Mouse (Mus musculus) liver, embryonic 13.5 days (tissue): ENCODE measurements around the gene AI854703. TPM values are rescaled to one million over a fixed set of nuclear protein-coding genes. Genes with fewer than 3 reads are reported as not detected.

Source experiments
- ATAC-seq: fragments of 200-750 bp; cut with Nextera tagmentation; 2 replicates; pipeline ENCODE4 v1.8.0; 2017; ENCODE audit warnings: low read depth, mild to moderate bottlenecking, moderate number of reproducible peaks, moderate library complexity
- DNase-seq: peaks from one replicate; pipeline ENCODE4 v3.0.0; 2022
- H3K27ac ChIP-seq: fragments of 300-500 bp; sonication (generic); 2 replicates; pipeline ENCODE4 v1.5.1; 2015; ENCODE audit warnings: moderate library complexity, mild to moderate bottlenecking, inconsistent platforms
- H3K27me3 ChIP-seq: fragments of 300-500 bp; sonication (generic); 2 replicates; pipeline ENCODE4 v1.6.1; 2015; ENCODE audit warnings: mild to moderate bottlenecking, inconsistent platforms
- H3K36me3 ChIP-seq: fragments of 300-500 bp; sonication (generic); 2 replicates; pipeline ENCODE4 v1.6.1; 2015; ENCODE audit warnings: mild to moderate bottlenecking, inconsistent platforms
- H3K4me1 ChIP-seq: fragments of 300-500 bp; sonication (generic); replicated peaks from 2 replicates; pipeline ENCODE4 v1.6.1; 2015; ENCODE audit warnings: inconsistent platforms
- H3K4me2 ChIP-seq: fragments of 300-500 bp; sonication (generic); 2 replicates; pipeline ENCODE4 v1.6.1; 2015; ENCODE audit warnings: inconsistent platforms, mild to moderate bottlenecking, moderate library complexity
- H3K4me3 ChIP-seq: fragments of 300-500 bp; sonication (generic); replicated peaks from 2 replicates; pipeline ENCODE4 v1.5.1; 2015; ENCODE audit warnings: mild to moderate bottlenecking, inconsistent platforms
- H3K9ac ChIP-seq: fragments of 300-500 bp; sonication (generic); 2 replicates; pipeline ENCODE4 v1.6.1; 2015; ENCODE audit warnings: mild to moderate bottlenecking, inconsistent platforms
- H3K9me3 ChIP-seq: fragments of 300-500 bp; sonication (generic); replicated peaks from 2 replicates; pipeline ENCODE4 v1.6.1; 2016; ENCODE audit warnings: inconsistent platforms
- WGBS: fragments of 180-500 bp; shearing (Covaris S2); methylation state at CpG from one replicate; pipeline ENCODE4 v1.1.7; 2015; ENCODE audit not compliant: insufficient replicate concordance; 5-methylcytosine and 5-hydroxymethylcytosine counted together
- polyA plus RNA-seq: library from polyadenylated mRNA; unstranded; fragments of >200 nt; fragmentation: Nextera tagmentation; extraction: Ambion mirVana; gene quantifications from 2 replicates; pipeline ENCODE4 v1.2.1, GENCODE M21; 2015

The AI854703 gene
- polyA plus RNA-seq, 1 experiment from 2014 or later, result 0.20 TPM

DNA sequence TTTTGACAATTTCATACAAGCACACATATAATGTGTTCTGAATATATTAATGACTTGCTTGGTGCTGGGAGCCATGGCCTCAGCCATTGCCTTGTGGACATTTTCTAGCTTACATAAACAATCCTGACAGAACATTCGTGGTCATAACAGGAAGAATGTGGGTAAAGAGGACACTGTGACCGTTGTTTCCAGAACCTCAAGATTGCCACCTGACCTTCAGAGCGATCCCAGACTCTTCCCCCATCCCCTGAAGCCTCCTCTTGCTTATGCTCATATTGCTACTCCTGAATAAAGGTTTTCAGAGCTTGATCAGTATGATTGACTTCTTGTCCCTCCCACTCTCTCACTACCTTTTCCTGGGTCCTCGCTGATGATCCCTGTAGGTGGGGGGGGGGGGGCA is 51.8 kb downstream of the AI854703 start:
- Histone ChIP-seq H3K27ac (no peak overlapping the region), H3K4me2 (no peak overlapping the region), H3K9ac (no peak overlapping the region), H3K36me3 (0 out of 2 replicates have a peak, but pooled peaks cover 4% of the 10 kb centered on the region), H3K27me3 (no peaks in the 10 kb centered on the region), H3K4me1 (peaks cover 27% of the 10 kb centered on the region), H3K4me3 (no peak overlapping the region), H3K9me3 (no peaks in the 10 kb centered on the region)
- 42% methylated on average over 4 of the region's 4 CpGs for WGBS
- ATAC-seq (no peak), DNase-seq (no peak)

DNA sequence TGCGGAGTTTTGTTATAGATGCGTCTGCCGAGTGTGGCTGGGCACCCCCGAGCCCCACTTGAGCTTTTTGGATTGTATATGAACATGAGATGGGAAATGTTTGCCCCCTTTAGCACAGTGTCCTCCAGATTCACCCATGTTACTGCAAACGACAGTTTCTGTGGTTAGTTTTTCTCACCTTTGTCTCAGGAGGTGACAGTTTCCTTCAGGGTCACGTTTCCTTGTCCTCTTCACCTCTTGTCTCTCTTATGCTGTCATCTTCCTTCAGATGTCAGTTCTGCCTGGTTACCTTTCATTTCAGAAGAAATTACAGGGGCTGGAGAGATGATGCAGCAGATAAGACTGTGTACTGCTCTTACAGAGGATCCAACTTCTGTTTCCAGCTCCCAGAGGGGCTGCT is 53.1 kb downstream of the AI854703 start:
- Histone ChIP-seq H3K27me3 (no peaks in the 10 kb centered on the region), H3K9me3 (no peaks in the 10 kb centered on the region), H3K9ac (no peak overlapping the region), H3K4me1 (peaks cover 26% of the 10 kb centered on the region), H3K36me3 (0 out of 2 replicates have a peak, but pooled peaks cover 4% of the 10 kb centered on the region), H3K4me3 (no peak overlapping the region), H3K27ac (no peak overlapping the region), H3K4me2 (no peak overlapping the region)
- DNase-seq (no peak), ATAC-seq (no peak)
- 56% methylated on average over 6 of the region's 6 CpGs for WGBS

DNA sequence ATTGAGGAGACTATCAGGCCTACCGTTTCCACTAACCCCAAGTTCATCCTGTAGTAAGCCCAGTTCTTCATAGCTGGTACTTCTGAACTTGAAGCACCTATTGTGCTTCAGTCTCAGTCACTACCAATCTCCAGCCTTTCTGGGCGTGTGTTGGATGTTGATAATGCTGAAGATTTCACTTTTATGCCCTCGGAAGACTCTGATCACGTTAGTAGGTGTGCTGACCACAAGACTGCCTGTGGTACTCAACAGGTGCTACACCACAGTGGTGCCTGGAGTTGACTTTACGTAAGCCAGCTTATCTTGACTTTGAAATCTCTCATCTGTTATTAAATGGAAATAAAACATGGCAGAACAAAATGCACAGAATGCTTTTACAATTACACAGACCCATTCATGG is 53.9 kb downstream of the AI854703 start:
- Histone ChIP-seq H3K36me3 (0 out of 2 replicates have a peak, but pooled peaks cover 4% of the 10 kb centered on the region), H3K27ac (no peak overlapping the region), H3K27me3 (no peaks in the 10 kb centered on the region), H3K4me1 (peaks cover 21% of the 10 kb centered on the region), H3K4me3 (no peak overlapping the region), H3K9me3 (no peaks in the 10 kb centered on the region), H3K4me2 (no peak overlapping the region), H3K9ac (no peak overlapping the region)
- ATAC-seq, result no peak
- no peak for DNase-seq
- 44% methylated on average over 5 of the region's 5 CpGs for WGBS

DNA sequence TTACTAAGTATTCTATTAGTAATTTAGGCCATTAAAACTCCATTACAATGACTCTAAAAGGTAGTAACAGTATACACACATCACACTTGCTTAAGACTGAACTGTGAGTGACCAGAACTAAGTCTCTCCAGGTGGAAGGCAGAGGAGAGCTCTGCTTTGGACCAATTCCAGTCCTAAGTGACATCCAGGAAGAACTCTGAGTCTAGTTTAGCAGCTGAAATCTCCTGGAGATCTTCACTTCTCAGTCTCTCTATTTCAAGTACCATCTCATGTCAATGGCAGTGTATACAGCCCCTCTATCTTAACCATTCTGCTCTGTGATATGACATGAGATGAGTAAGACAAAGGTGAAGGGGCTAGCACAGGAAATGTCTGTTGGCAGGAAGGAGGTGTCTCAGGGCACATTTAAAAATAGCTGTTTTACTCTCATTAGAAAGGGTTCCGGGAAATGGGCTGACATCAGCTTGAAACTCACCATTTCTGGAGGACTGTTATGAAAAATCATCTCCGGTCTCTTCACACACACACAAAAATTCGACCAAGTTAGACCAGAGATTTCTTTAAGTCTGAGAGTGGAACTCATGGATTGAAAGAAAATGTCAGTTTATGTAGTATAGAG is 55.0 kb downstream of the AI854703 start:
- Histone ChIP-seq H3K4me2 (no peak overlapping the region), H3K9me3 (no peaks in the 10 kb centered on the region), H3K27ac (no peak overlapping the region), H3K4me3 (no peak overlapping the region), H3K4me1 (peaks cover 11% of the 10 kb centered on the region), H3K9ac (no peak overlapping the region), H3K36me3 (0 out of 2 replicates have a peak, but pooled peaks cover 4% of the 10 kb centered on the region), H3K27me3 (no peaks in the 10 kb centered on the region)
- DNase-seq, result no peak
- WGBS, result 16% methylated on average over 3 of the region's 3 CpGs
- ATAC-seq, result no peak

DNA sequence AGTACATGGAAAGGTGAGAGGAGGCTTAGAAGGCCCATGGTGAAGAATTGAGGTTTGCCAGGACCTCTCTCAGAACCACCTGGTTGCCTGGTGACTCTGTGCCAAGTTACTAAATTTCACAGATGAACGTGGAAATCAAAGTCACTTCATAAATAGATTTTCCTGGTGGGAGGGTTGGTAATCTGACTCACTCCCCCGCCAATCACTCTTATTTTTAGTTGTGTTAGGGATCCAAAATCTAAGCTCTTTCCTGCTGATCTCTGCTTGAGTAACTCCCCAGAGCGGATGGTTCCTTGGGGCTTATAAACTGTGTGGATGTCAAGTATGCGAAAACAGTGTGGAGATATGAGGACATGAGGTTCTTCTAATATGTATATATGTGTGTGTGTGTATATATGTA is 55.7 kb downstream of the AI854703 start:
- Histone ChIP-seq H3K9ac (no peak overlapping the region), H3K4me1 (peaks cover 7% of the 10 kb centered on the region), H3K4me3 (no peak overlapping the region), H3K36me3 (0 out of 2 replicates have a peak, but pooled peaks cover 4% of the 10 kb centered on the region), H3K27me3 (no peaks in the 10 kb centered on the region), H3K4me2 (no peak overlapping the region), H3K9me3 (no peaks in the 10 kb centered on the region), H3K27ac (no peak overlapping the region)
- no peak for DNase-seq
- WGBS, result 55% methylated on average over 4 of the region's 4 CpGs
- no peak for ATAC-seq

Other genes starting within 250 kb of the AI854703 start
- 1.8 and 2.0 TPM in 2 replicates for gene Krba1, start 231.2 kb upstream of the AI854703 start, polyA plus RNA-seq
- 1.8 and 1.9 TPM in 2 replicates for gene Zfp467, start 180.9 kb upstream of the AI854703 start, polyA plus RNA-seq
- gene Sspo, start 178.5 kb upstream of the AI854703 start, polyA plus RNA-seq, result 0.08 TPM in 1 of 2 replicates, not detected in the other
- 1.5 and 1.6 TPM in 2 replicates for gene Atp6v0e2, start 89.1 kb upstream of the AI854703 start, polyA plus RNA-seq
- 0.81 and 1.5 TPM in 2 replicates for gene Lrrc61, start 72.0 kb upstream of the AI854703 start, polyA plus RNA-seq
- gene Rarres2, start 54.0 kb upstream of the AI854703 start, polyA plus RNA-seq, result 8.4 and 10.0 TPM in 2 replicates
- gene Gm45021, start 37.2 kb upstream of the AI854703 start, polyA plus RNA-seq, result not detected in 2 replicates
- 8.1 and 10.4 TPM in 2 replicates for gene Repin1, start 32.9 kb upstream of the AI854703 start, polyA plus RNA-seq
- not detected in 2 replicates for gene Gm44965, start 32.8 kb upstream of the AI854703 start, polyA plus RNA-seq
- 1.9 and 2.0 TPM in 2 replicates for gene Zfp775, start 24.7 kb upstream of the AI854703 start, polyA plus RNA-seq
- 0.73 and 0.93 TPM in 2 replicates for gene Gimap8, start 20.5 kb downstream of the AI854703 start, polyA plus RNA-seq
- 10.9 and 12.1 TPM in 2 replicates for gene Gimap9, start 49.4 kb downstream of the AI854703 start, polyA plus RNA-seq
- gene Gimap4, start 57.8 kb downstream of the AI854703 start, polyA plus RNA-seq, result 11.6 and 12.3 TPM in 2 replicates
- 8.4 and 9.4 TPM in 2 replicates for gene Gimap6, start 81.5 kb downstream of the AI854703 start, polyA plus RNA-seq
- gene Gm28053, start 91.8 kb downstream of the AI854703 start, polyA plus RNA-seq, result 1.6 TPM in 2 replicates
- gene Gimap7, start 91.9 kb downstream of the AI854703 start, polyA plus RNA-seq, result 0.10 and 0.14 TPM in 2 replicates
- gene Gimap1, start 112.3 kb downstream of the AI854703 start, polyA plus RNA-seq, result 6.4 and 6.5 TPM in 2 replicates
- 2.8 and 3.3 TPM in 2 replicates for gene Gimap5, start 119.4 kb downstream of the AI854703 start, polyA plus RNA-seq
- gene Gimap3, start 144.1 kb downstream of the AI854703 start, polyA plus RNA-seq, result 0.05 TPM in 1 of 2 replicates, not detected in the other
- gene Tmem176a, start 214.2 kb downstream of the AI854703 start, polyA plus RNA-seq, result 72.2 and 77.0 TPM in 2 replicates
- 110 and 119 TPM in 2 replicates for gene Tmem176b, start 214.7 kb downstream of the AI854703 start, polyA plus RNA-seq
- gene Aoc1, start 246.1 kb downstream of the AI854703 start, polyA plus RNA-seq, result not detected in 2 replicates